Mouse (Mus musculus) adipocyte (in vitro differentiated cells): Measurements from ENCODE around the gene Gm21650.
"Not testable (repeated sequence)": the region's sequence is repeated elsewhere in the genome, so short reads cannot be mapped to it uniquely, and the experiment has no call there.

ENCODE experiments used
- DNase-seq: peaks from one replicate; pipeline ENCODE4 v3.0.0-alpha.2; 2016; ENCODE audit warnings: low spot score

Gene Gm21650

DNA sequence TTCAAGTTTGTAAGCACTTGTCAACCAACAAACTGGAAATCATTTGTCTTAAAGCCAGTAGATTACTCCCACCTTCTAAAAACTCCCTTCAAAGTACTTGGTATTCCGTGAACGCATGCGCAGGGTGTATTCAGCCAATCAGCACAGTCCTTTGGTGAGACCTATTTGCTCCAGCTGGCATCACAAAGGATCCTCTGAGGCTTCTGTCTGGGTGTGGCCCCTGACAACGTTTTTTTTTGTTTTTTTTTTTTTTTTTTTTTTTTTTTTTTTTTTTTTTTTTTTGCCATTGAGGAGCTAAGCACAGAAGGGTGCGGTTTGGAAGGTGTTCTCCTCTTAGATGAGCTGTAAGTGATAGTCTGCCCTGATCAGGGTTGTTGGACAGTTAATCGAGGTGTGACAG lies at the start of gene Gm21650:
TSS of gene Gm21650 (plus strand) at position 301 of the 400 bp plus-strand sequence.
- DNase-seq: not testable (repeated sequence)
